Mouse (Mus musculus) thymus, adult 2 months (tissue): ENCODE results near the gene Traf3. TPM values are rescaled to one million over a fixed set of nuclear protein-coding genes. Genes with fewer than 3 reads are reported as not detected.

ENCODE experiments used
- DNase-seq: peaks from one replicate; pipeline ENCODE4 v3.0.0; 2021
- H3K27ac ChIP-seq: fragments of 200-500 bp; 2 replicates; pipeline ENCODE4 v1.5.1; 2012; ENCODE audit warnings: low read length, control low read depth; ENCODE audit not compliant: control insufficient read depth, insufficient read depth
- H3K27me3 ChIP-seq: fragments of 200-500 bp; 2 replicates; pipeline ENCODE4 v1.6.1; 2012; ENCODE audit warnings: mild to moderate bottlenecking, low read length, moderate library complexity, mixed read lengths; ENCODE audit not compliant: control insufficient read depth, insufficient read depth
- H3K36me3 ChIP-seq: fragments of 200-500 bp; 2 replicates; pipeline ENCODE4 v1.6.1; 2012; ENCODE audit warnings: mild to moderate bottlenecking, low read length, moderate library complexity; ENCODE audit not compliant: control insufficient read depth, insufficient read depth
- H3K4me1 ChIP-seq: fragments of 200-500 bp; replicated peaks from 2 replicates; pipeline ENCODE4 v1.6.1; 2012; ENCODE audit warnings: low read length; ENCODE audit not compliant: control insufficient read depth, insufficient read depth
- H3K4me3 ChIP-seq: fragments of 200-500 bp; 2 replicates; pipeline ENCODE4 v1.5.1; 2012; ENCODE audit warnings: mild to moderate bottlenecking, low read length, control low read depth, moderate library complexity; ENCODE audit not compliant: control insufficient read depth, insufficient read depth
- CTCF ChIP-seq: fragments of 200-500 bp; IDR thresholded peaks from 2 replicates; pipeline ENCODE4 v1.5.1; 2012; ENCODE audit warnings: mild to moderate bottlenecking, control low read depth, low read length, moderate library complexity, borderline replicate concordance; ENCODE audit not compliant: control insufficient read depth, poor library complexity, insufficient read depth; ENCODE audit errors: extremely low read depth
- POLR2A ChIP-seq: fragments of 200-500 bp; IDR thresholded peaks from 2 replicates; pipeline ENCODE4 v1.6.1; 2012; ENCODE audit warnings: mild to moderate bottlenecking, low read length, control low read depth, moderate library complexity; ENCODE audit not compliant: control insufficient read depth, poor library complexity, insufficient read depth; ENCODE audit errors: extremely low read depth
- WGBS: fragments of 180-500 bp; shearing (Covaris S2); methylation state at CpG from one replicate; pipeline ENCODE4 v1.1.7; 2018; 5-methylcytosine and 5-hydroxymethylcytosine counted together
- polyA plus RNA-seq: library from polyadenylated mRNA; depleted of rRNA; stranded (reverse); fragments of >200 nt; gene quantifications from 2 replicates; pipeline ENCODE4 v1.2.3, GENCODE M21; 2012

Traf3 gene
- polyA plus RNA-seq, 1 experiment: 40.2 TPM

DNA sequence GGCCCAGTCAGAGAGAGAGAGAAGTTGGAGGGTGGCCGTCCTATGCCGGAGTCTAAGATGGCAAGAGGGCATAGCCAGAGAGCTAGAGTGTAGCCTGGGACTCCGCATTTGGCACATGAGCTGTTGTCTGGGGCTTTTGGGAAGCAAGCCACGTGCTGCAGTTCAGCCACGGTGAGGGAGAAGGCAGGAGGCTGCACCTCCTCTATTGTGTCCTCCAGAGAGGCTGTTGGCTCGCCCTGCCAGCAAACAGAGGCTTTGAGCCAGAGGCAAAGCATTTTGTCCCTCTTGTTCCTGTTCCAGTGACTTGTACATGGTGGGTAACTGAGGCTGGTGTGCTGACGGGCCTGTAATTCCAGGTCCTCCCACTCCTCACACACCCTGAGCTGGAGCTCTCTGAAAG is 32.0 kb upstream of the Traf3 start:
- Histone ChIP-seq H3K4me1 (no peaks in the 10 kb centered on the region), H3K27ac (no peak overlapping the region), H3K36me3 (no peaks in the 10 kb centered on the region), H3K4me3 (no peak overlapping the region), H3K27me3 (no peaks in the 10 kb centered on the region)
- no peak for DNase-seq
- 93% methylated on average over 7 of the region's 7 CpGs for WGBS
- no peak for TF ChIP-seq POLR2A
- no peak for TF ChIP-seq CTCF

DNA sequence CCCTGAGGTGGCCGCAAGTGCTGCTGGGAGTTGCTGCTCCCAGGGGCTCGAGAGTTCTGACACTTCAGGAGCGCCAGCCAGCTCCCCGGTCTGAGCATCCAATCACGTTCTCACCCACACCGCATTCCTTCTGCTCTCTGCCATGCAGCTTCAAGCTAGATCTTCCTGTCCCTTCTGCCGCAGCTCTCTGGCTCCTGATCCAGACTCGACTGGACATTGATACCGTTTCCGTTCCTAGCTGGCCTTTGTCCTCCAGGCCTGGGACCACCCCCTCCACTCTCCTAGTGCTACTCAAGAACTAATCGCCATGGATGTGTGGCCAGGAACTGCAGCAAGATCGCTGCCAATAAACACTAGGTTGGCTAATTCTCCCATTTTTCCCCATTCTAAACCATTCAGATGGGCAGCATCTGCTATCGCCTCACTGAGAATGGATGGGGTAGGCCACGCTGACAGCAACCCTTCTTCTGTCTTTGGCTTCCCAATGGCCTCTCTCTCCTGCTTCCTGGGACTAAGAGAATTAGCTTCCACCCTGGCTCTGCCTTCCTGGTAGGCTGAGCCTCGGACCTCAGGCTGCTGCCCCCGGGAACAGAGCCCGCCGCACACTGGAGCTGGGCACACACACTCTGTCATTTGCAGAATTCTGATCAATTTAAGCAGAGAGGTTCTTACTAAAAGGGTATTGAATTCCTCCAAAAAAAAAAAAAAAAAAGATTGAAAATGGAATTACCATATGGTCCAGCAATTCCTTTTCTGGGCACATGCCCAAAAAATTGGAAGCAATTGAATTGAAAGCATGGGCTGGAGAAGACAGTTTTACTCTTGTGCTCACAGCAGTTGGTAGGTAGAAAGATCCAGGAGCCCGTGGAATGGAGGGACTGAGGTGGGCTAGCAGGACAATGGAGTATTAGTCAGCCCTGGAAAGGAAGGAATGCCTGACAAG is 31.1 kb upstream of the Traf3 start:
- 93% methylated on average over 19 of the region's 19 CpGs for WGBS
- no peak for DNase-seq
- no peak overlapping the region for H3K27ac ChIP-seq
- no peaks in the 10 kb centered on the region for H3K36me3 ChIP-seq
- no peak overlapping the region for H3K4me3 ChIP-seq
- no peak for TF ChIP-seq CTCF
- TF ChIP-seq POLR2A: no peak
- no peaks in the 10 kb centered on the region for H3K27me3 ChIP-seq
- H3K4me1 ChIP-seq: no peaks in the 10 kb centered on the region

DNA sequence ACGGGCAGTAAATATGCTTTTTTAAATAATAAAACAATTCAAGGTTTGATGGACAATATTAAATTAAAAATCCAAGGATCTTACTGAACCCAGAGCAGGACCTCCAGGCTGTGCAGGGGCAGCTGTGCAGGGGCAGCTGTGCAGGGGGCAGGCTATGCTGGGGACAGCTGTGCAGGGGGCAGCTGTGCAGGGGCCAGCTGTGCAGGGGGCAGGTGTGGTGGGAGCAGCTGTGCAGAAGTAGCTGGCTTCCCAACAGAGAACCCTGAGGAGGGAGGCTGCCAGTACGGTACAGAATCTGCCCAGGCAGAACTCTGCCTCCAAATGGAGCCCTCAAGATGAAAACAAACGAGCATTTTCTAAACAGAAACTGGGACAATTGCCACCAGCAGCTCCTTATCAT is 30.2 kb upstream of the Traf3 start:
- Histone ChIP-seq H3K27ac (no peak overlapping the region), H3K4me1 (no peaks in the 10 kb centered on the region), H3K4me3 (no peak overlapping the region), H3K36me3 (no peaks in the 10 kb centered on the region), H3K27me3 (no peaks in the 10 kb centered on the region)
- DNase-seq: no peak
- WGBS: 78% methylated on average over 3 of the region's 3 CpGs
- TF ChIP-seq POLR2A: no peak
- no peak for TF ChIP-seq CTCF

DNA sequence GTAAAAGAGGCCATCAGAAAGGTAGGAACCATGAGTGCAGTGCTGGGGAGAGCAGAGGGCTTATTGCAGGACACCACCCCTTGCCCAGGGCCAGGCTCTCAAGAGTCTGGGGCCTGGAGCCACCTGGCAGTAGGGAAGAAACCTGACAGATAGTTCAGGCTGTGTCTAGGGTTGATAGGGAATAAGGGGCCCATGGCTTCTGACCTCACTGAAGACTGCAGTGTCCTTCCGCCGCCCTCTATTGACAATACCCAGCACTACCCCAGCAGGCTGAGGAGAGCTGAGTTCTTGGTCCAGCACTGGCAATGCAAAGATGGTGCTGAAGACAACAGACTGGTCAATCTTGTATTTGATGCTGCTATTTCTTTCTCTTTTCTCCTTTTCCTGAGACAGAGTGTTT is 29.1 kb upstream of the Traf3 start:
- 79% methylated on average over 2 of the region's 2 CpGs for WGBS
- TF ChIP-seq CTCF (no peak), POLR2A (no peak)
- H3K36me3 ChIP-seq: no peaks in the 10 kb centered on the region
- H3K27ac ChIP-seq: no peak overlapping the region
- no peak for DNase-seq
- H3K4me1 ChIP-seq: no peaks in the 10 kb centered on the region
- no peaks in the 10 kb centered on the region for H3K27me3 ChIP-seq
- no peak overlapping the region for H3K4me3 ChIP-seq

DNA sequence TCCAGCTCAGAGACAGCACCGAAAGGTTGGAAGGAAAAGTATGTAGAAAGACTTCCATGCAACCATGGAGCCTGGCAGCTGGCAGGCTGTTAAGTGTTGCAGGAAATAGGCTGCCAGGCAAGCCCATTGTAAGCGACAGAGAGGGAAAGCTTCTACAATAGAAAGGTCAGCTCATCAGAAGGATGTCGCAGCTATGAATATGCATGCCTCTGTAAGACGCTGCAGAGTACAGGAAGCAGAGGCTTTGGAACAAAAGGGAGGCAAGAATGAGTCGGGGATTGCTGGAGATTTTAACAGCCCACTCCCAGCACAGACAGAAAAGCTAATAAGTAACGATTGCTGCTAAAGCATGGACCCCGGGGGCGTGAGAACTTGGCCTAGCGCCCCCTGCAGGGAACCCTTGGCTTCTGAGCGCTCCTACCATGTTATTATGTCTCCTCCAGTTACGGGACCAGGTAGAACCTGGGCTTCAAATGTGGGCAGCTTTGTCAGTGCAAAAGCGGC is 23.1 kb upstream of the Traf3 start:
- H3K36me3 ChIP-seq: no peaks in the 10 kb centered on the region
- WGBS: 45% methylated on average over 12 of the region's 12 CpGs
- H3K4me1 ChIP-seq: 0 out of 2 replicates have a peak, but pooled peaks cover 2% of the 10 kb centered on the region
- TF ChIP-seq POLR2A (no peak), CTCF (no peak)
- H3K27ac ChIP-seq: no peak overlapping the region
- no peak overlapping the region for H3K4me3 ChIP-seq
- DNase-seq: no peak
- H3K27me3 ChIP-seq: no peaks in the 10 kb centered on the region

DNA sequence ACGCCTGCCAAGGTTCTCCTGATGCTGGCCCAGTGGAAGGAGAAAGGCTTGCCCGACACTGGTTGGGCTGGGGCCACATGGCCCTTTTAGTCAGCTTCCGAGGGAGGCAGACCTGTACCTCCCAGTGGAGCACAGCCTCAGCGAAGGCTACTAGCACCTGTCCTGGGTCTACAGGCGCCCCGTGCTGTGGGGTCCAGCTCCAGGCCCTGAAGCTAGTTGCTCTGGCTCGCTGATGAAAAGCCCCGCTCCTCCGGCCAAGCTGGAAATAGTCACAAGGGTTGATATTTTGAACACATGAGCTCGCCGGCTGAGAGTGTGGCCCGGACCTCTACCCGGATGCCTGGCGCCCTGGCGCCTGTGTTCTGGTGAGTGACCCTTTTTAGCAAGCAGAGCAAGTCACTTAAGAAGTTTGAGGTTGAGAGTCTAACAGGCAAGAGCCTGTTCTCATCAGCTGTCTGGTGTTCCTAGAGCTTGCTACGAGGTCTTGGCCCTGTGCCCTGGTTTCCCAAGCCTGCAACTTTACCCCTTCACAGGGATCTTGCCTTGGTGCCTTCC is 22.6 kb upstream of the Traf3 start:
- no peak overlapping the region for H3K27ac ChIP-seq
- TF ChIP-seq POLR2A (no peak), CTCF (no peak)

More for the DNA sequence above, 22.6 kb upstream of the Traf3 start:
- WGBS: 96% methylated on average over 16 of the region's 16 CpGs
- 0 out of 2 replicates have a peak, but pooled peaks cover 2% of the 10 kb centered on the region for H3K4me1 ChIP-seq
- DNase-seq: no peak
- no peaks in the 10 kb centered on the region for H3K27me3 ChIP-seq
- H3K4me3 ChIP-seq: no peak overlapping the region
- H3K36me3 ChIP-seq: no peaks in the 10 kb centered on the region
